Mouse (Mus musculus): ENCODE results near the gene Insrr. TPM values are rescaled to one million over a fixed set of nuclear protein-coding genes. Genes with fewer than 3 reads are reported as not detected.

Insrr gene
- total RNA-seq, 2 experiments from 2014 or later, result not detected

GRCm38 (mm10) chr3:87770280-87770679 lies 26.5 kb upstream of the Insrr start:
- DNase-seq, result no peak
- intact Hi-C loops (cut with DNase I), result loop anchor here (2.0 to 5.0 kb wide), 2 partner anchors 47 to 87 kb away; no protein-coding TSS in a partner anchor

GRCm38 (mm10) chr3:87771088-87771487 lies 25.7 kb upstream of the Insrr start:
- no peak for DNase-seq
- intact Hi-C loops (cut with DNase I), result loop anchor here (2.0 to 5.0 kb wide), 2 partner anchors 46 to 86 kb away; no protein-coding TSS in a partner anchor

GRCm38 (mm10) chr3:87778283-87778682 lies 18.5 kb upstream of the Insrr start:
- no peak for DNase-seq
- intact Hi-C loops (cut with DNase I), result no loop called here

- DNase-seq, result no peak
- intact Hi-C loops (cut with DNase I), result no loop called here
Measured at GRCm38 (mm10) chr3:87779086-87779485, 17.7 kb upstream of the Insrr start.

GRCm38 (mm10) chr3:87783282-87784023 lies 13.3 kb upstream of the Insrr start:
- intact Hi-C loops (cut with DNase I), result no loop called here
- DNase-seq, result no peak

GRCm38 (mm10) chr3:87785156-87785555 lies 11.6 kb upstream of the Insrr start:
- no peak for DNase-seq
- intact Hi-C loops (cut with DNase I), result no loop called here

- intact Hi-C loops (cut with DNase I), result no loop called here
- DNase-seq, result no peak
Measured at GRCm38 (mm10) chr3:87785626-87786214, 11.0 kb upstream of the Insrr start.

- DNase-seq, result no peak
- intact Hi-C loops (cut with DNase I), result no loop called here
Measured at GRCm38 (mm10) chr3:87789248-87789647, 7.5 kb upstream of the Insrr start.

GRCm38 (mm10) chr3:87789768-87790167 lies 7.0 kb upstream of the Insrr start:
- intact Hi-C loops (cut with DNase I), result no loop called here
- DNase-seq, result no peak

GRCm38 (mm10) chr3:87794922-87795325 lies 1.8 kb upstream of the Insrr start, which contains the start of gene Ntrk1:
Gene Ntrk1, minus strand, starts transcription at chr3:87795162.
- intact Hi-C loops (cut with DNase I), result loop anchor here (1.0 kb wide), 1 partner anchor 23 kb away; no protein-coding TSS in a partner anchor
- DNase-seq, result no peak

- peak; percentile 34 to 48 for DNase-seq
- intact Hi-C loops (cut with DNase I), result loop anchor here (1.0 kb wide), 2 partner anchors 20 to 23 kb away; no protein-coding TSS in a partner anchor
Measured at GRCm38 (mm10) chr3:87795336-87796277, 1.1 kb upstream of the Insrr start.

- DNase-seq, result no peak
- intact Hi-C loops (cut with DNase I), result no loop called here
Measured at GRCm38 (mm10) chr3:87801681-87802080, 4.9 kb downstream of the Insrr start.

- intact Hi-C loops (cut with DNase I), result no loop called here
Measured at GRCm38 (mm10) chr3:87804038-87804677, 7.4 kb downstream of the Insrr start.

GRCm38 (mm10) chr3:87809322-87809962 lies 12.7 kb downstream of the Insrr start:
- intact Hi-C loops (cut with DNase I), result no loop called here
- no peak for DNase-seq

More at GRCm38 (mm10) chr3:87804038-87804677, 7.4 kb downstream of the Insrr start:
- no peak for DNase-seq

- no peak for DNase-seq
- intact Hi-C loops (cut with DNase I), result no loop called here
Measured at GRCm38 (mm10) chr3:87811297-87811696, 14.5 kb downstream of the Insrr start.

GRCm38 (mm10) chr3:87812413-87812812 lies 15.7 kb downstream of the Insrr start:
- DNase-seq, result no peak
- intact Hi-C loops (cut with DNase I), result no loop called here

GRCm38 (mm10) chr3:87812873-87813272 lies 16.1 kb downstream of the Insrr start:
- intact Hi-C loops (cut with DNase I), result no loop called here
- no peak for DNase-seq

GRCm38 (mm10) chr3:87816166-87816565 lies 19.4 kb downstream of the Insrr start:
- intact Hi-C loops (cut with DNase I), result loop anchor here (2.0 to 5.0 kb wide), 2 partner anchors 45 to 59 kb away; no protein-coding TSS in a partner anchor
- DNase-seq, result no peak

GRCm38 (mm10) chr3:87816646-87817093 lies 19.9 kb downstream of the Insrr start:
- intact Hi-C loops (cut with DNase I), result loop anchor here (2.0 to 5.0 kb wide), 2 partner anchors 46 to 59 kb away; no protein-coding TSS in a partner anchor
- peak; percentile 39 to 67 for DNase-seq

Measured in gastrocnemius, postnatal 36 days (tissue).